Comparison of ENCODE assay signal across 9 mouse cellular contexts in genomic region chr2:30985111-30986020, GRCm38 (mm10). TPM values are rescaled to one million over a fixed set of nuclear protein-coding genes. Genes with fewer than 3 reads are reported as not detected.
DNase-seq lines count a peak whose midpoint lies in the region; ATAC-seq and TF ChIP-seq lines count a peak whose summit lies in the region.
"Had no signal": no experiment of that assay in that cellular context is flagged by ENCODE, and none has a peak within 500 bp of the region (broad histone marks: within the 10 kb centered on the region; RNA-seq: fewer than 3 reads in every experiment).

No protein-coding gene starts in this region.

- no peak for TF ChIP-seq CTCF in left cerebral cortex, adult 2 months (IDR thresholded peaks at IDR 0.05)

- H3K9ac ChIP-seq in forebrain, embryonic 16.5 days (replicated peaks; ENCODE audit: low read depth, low read length) = no peak overlapping the region
- no peak overlapping the region for H3K9ac ChIP-seq in midbrain, embryonic 15.5 days
- H3K9ac ChIP-seq: embryonic facial prominence, embryonic 15.5 days had no signal

- peak; percentile 49 to 50 for DNase-seq in left cerebral cortex, adult 2 months (ENCODE audit: extremely low spot score in 1 of 2, low spot score in 2 of 2)
- DNase-seq in left cerebral cortex, adult 11 months (ENCODE audit: low spot score) = no peak
- DNase-seq in R1 (ENCODE audit: low read depth, low spot score) = peak; percentile 97
- peak; percentile 64 for DNase-seq in gastrocnemius, postnatal 25 days
- DNase-seq in large intestine, adult 2 months (ENCODE audit: low read depth, low spot score) = peak; percentile 65
- peak; percentile 44 to 54 for DNase-seq in right cerebral cortex, adult 2 months (ENCODE audit: low spot score in 2 of 2)

- H3K27ac ChIP-seq in left cerebral cortex, adult 2 months = no peak overlapping the region
- no peak overlapping the region for H3K27ac ChIP-seq in forebrain, embryonic 16.5 days (ENCODE audit: low read length)
- H3K27ac ChIP-seq in midbrain, embryonic 15.5 days = no peak overlapping the region
- H3K27ac ChIP-seq: embryonic facial prominence, embryonic 15.5 days had no signal

- no peaks in the 10 kb centered on the region for H3K36me3 ChIP-seq in forebrain, embryonic 16.5 days (ENCODE audit: control insufficient read depth, insufficient read depth)
- no peaks in the 10 kb centered on the region for H3K36me3 ChIP-seq in midbrain, embryonic 15.5 days (replicated peaks)

- no peak overlapping the region for H3K4me3 ChIP-seq in left cerebral cortex, adult 2 months
- no peak overlapping the region for H3K4me3 ChIP-seq in forebrain, embryonic 16.5 days (replicated peaks; ENCODE audit: low read length)
- H3K4me3 ChIP-seq in midbrain, embryonic 15.5 days = no peak overlapping the region
- H3K4me3 ChIP-seq: embryonic facial prominence, embryonic 15.5 days had no signal

- H3K9me3 ChIP-seq in forebrain, embryonic 16.5 days (ENCODE audit: control insufficient read depth, low read length) = no peaks in the 10 kb centered on the region
- no peaks in the 10 kb centered on the region for H3K9me3 ChIP-seq in midbrain, embryonic 15.5 days
- H3K9me3 ChIP-seq: embryonic facial prominence, embryonic 15.5 days had no signal

- 14% methylated on average over 17 of the region's 17 CpGs for WGBS in large intestine, adult 2 months
- 25% methylated on average over 17 of the region's 17 CpGs for WGBS in forebrain, embryonic 16.5 days
- WGBS in midbrain, embryonic 15.5 days = 28% methylated on average over 17 of the region's 17 CpGs

- no peak for ATAC-seq in forebrain, embryonic 16.5 days
- no peak for ATAC-seq in midbrain, embryonic 15.5 days (replicated peaks)

- intact Hi-C loops in left cerebral cortex, adult 2 months (cut with DNase I) = loop anchor here (10.0 kb wide), 1 partner anchor 1861 kb away; the partner anchor contains the start of gene Setx

- H3K27me3 ChIP-seq in forebrain, embryonic 16.5 days (replicated peaks; ENCODE audit: control insufficient read depth, insufficient read depth, low read length) = no peaks in the 10 kb centered on the region
- H3K27me3 ChIP-seq in midbrain, embryonic 15.5 days (replicated peaks) = no peaks in the 10 kb centered on the region
- H3K27me3 ChIP-seq: embryonic facial prominence, embryonic 15.5 days had no signal

- no peak overlapping the region for H3K4me2 ChIP-seq in forebrain, embryonic 16.5 days (ENCODE audit: low read length)
- H3K4me2 ChIP-seq in midbrain, embryonic 15.5 days = no peak overlapping the region
- H3K4me2 ChIP-seq: embryonic facial prominence, embryonic 15.5 days had no signal

- peaks cover 15% of the 10 kb centered on the region for H3K4me1 ChIP-seq in forebrain, embryonic 16.5 days (replicated peaks; ENCODE audit: control insufficient read depth, insufficient read depth, low read length)
- H3K4me1 ChIP-seq in midbrain, embryonic 15.5 days = peaks cover 28% of the 10 kb centered on the region

RNA-seq across cellular contexts. Expression of gene Usp20, which starts 3.3 kb away (rescaled TPM):
- total RNA-seq in left cerebral cortex, adult 2 months (2021) = 10 to 100 TPM; 76.0 to 82.8 TPM
- total RNA-seq in gastrocnemius, postnatal 25 days (2021) = 10 to 100 TPM in 1 of 2 experiments, 1 to 10 TPM in 1; 8.4 to 14.3 TPM
- polyA plus RNA-seq in large intestine, adult 2 months (2012; rRNA removed) = 6.0 and 6.8 TPM in 2 replicates
- polyA plus RNA-seq in forebrain, embryonic 16.5 days (2015; fragmentation: Nextera tagmentation; extraction: Ambion mirVana) = 37.6 and 48.8 TPM in 2 replicates
- 50.2 and 55.5 TPM in 2 replicates for polyA plus RNA-seq in midbrain, embryonic 15.5 days (2015; fragmentation: Nextera tagmentation; extraction: Ambion mirVana)

RNA-seq across cellular contexts. Expression of gene BC005624, which starts 3.4 kb away (rescaled TPM):
- 10 to 100 TPM; 65.0 to 68.6 TPM for total RNA-seq in left cerebral cortex, adult 2 months (2021)
- total RNA-seq in gastrocnemius, postnatal 25 days (2021) = 10 to 100 TPM; 21.2 to 21.3 TPM
- polyA plus RNA-seq in large intestine, adult 2 months (2012; rRNA removed) = 17.7 and 18.5 TPM in 2 replicates
- polyA plus RNA-seq in forebrain, embryonic 16.5 days (2015; fragmentation: Nextera tagmentation; extraction: Ambion mirVana) = 83.9 and 93.5 TPM in 2 replicates
- 96.4 and 100 TPM in 2 replicates for polyA plus RNA-seq in midbrain, embryonic 15.5 days (2015; fragmentation: Nextera tagmentation; extraction: Ambion mirVana)

RNA-seq across cellular contexts. Expression of gene Tor1a, which starts 17.6 kb away (rescaled TPM):
- total RNA-seq in left cerebral cortex, adult 2 months (2021) = 10 to 100 TPM; 38.0 to 43.2 TPM
- 1 to 10 TPM; 4.3 to 5.9 TPM for total RNA-seq in gastrocnemius, postnatal 25 days (2021)
- 51.1 and 58.2 TPM in 2 replicates for polyA plus RNA-seq in large intestine, adult 2 months (2012; rRNA removed)
- polyA plus RNA-seq in forebrain, embryonic 16.5 days (2015; fragmentation: Nextera tagmentation; extraction: Ambion mirVana) = 105 and 108 TPM in 2 replicates
- polyA plus RNA-seq in midbrain, embryonic 15.5 days (2015; fragmentation: Nextera tagmentation; extraction: Ambion mirVana) = 90.6 and 97.3 TPM in 2 replicates

RNA-seq across cellular contexts. Expression of gene Tor1b, which starts 32.6 kb away (rescaled TPM):
- total RNA-seq in left cerebral cortex, adult 2 months (2021) = 10 to 100 TPM; 28.0 to 32.9 TPM
- total RNA-seq in gastrocnemius, postnatal 25 days (2021) = 10 to 100 TPM; 19.0 to 19.3 TPM
- polyA plus RNA-seq in large intestine, adult 2 months (2012; rRNA removed) = 14.3 and 18.1 TPM in 2 replicates
- polyA plus RNA-seq in forebrain, embryonic 16.5 days (2015; fragmentation: Nextera tagmentation; extraction: Ambion mirVana) = 21.3 and 25.3 TPM in 2 replicates
- polyA plus RNA-seq in midbrain, embryonic 15.5 days (2015; fragmentation: Nextera tagmentation; extraction: Ambion mirVana) = 19.9 and 20.8 TPM in 2 replicates

RNA-seq across cellular contexts. Expression of gene Ptges, which starts 55.7 kb away (rescaled TPM):
- total RNA-seq in left cerebral cortex, adult 2 months (2021) = 1 to 10 TPM; 5.1 to 6.9 TPM
- 1 to 10 TPM; 4.1 to 6.9 TPM for total RNA-seq in gastrocnemius, postnatal 25 days (2021)
- 9.6 and 11.4 TPM in 2 replicates for polyA plus RNA-seq in large intestine, adult 2 months (2012; rRNA removed)
- 3.3 and 4.4 TPM in 2 replicates for polyA plus RNA-seq in forebrain, embryonic 16.5 days (2015; fragmentation: Nextera tagmentation; extraction: Ambion mirVana)
- polyA plus RNA-seq in midbrain, embryonic 15.5 days (2015; fragmentation: Nextera tagmentation; extraction: Ambion mirVana) = 5.1 and 6.3 TPM in 2 replicates
